Mouse (Mus musculus) embryonic facial prominence, embryonic 15.5 days (tissue): ENCODE measurements at regions not wholly inside any gene's neighbourhood (a gene's known extent, or its start where the extent isn't known, plus 50 kb on each side); places are given as distances from the start of the nearest gene placed in this dataset.

Experiments
- ATAC-seq: fragments of 200-750 bp; cut with Nextera tagmentation; 2 replicates; pipeline ENCODE4 v1.8.0; 2017; ENCODE audit warnings: low read depth, moderate TSS enrichment; ENCODE audit not compliant: insufficient number of reproducible peaks, low FRiP score, low TSS enrichment
- H3K27ac ChIP-seq: fragments of 300-500 bp; sonication (generic); replicated peaks from 2 replicates; pipeline ENCODE4 v1.5.1; 2015; ENCODE audit warnings: mild to moderate bottlenecking, inconsistent platforms
- H3K27me3 ChIP-seq: fragments of 300-500 bp; sonication (generic); 2 replicates; pipeline ENCODE4 v1.6.1; 2015; ENCODE audit warnings: inconsistent platforms
- H3K36me3 ChIP-seq: fragments of 300-500 bp; sonication (generic); 2 replicates; pipeline ENCODE4 v1.6.1; 2015; ENCODE audit warnings: mild to moderate bottlenecking, inconsistent platforms
- H3K4me1 ChIP-seq: fragments of 300-500 bp; sonication (generic); 2 replicates; pipeline ENCODE4 v1.6.1; 2015; ENCODE audit warnings: inconsistent platforms
- H3K4me2 ChIP-seq: fragments of 300-500 bp; sonication (generic); replicated peaks from 2 replicates; pipeline ENCODE4 v1.6.1; 2015; ENCODE audit warnings: mild to moderate bottlenecking, inconsistent platforms
- H3K4me3 ChIP-seq: fragments of 300-500 bp; sonication (generic); replicated peaks from 2 replicates; pipeline ENCODE4 v1.5.1; 2015; ENCODE audit warnings: mild to moderate bottlenecking, inconsistent platforms
- H3K9ac ChIP-seq: fragments of 300-500 bp; sonication (generic); 2 replicates; pipeline ENCODE4 v1.6.1; 2015; ENCODE audit warnings: inconsistent platforms
- H3K9me3 ChIP-seq: fragments of 300-500 bp; sonication (generic); replicated peaks from 2 replicates; pipeline ENCODE4 v1.6.1; 2016; ENCODE audit warnings: inconsistent platforms
- WGBS: fragments of 180-500 bp; shearing (Covaris S2); methylation state at CpG from one replicate; pipeline ENCODE4 v1.1.7; 2015; 5-methylcytosine and 5-hydroxymethylcytosine counted together

GRCm38 (mm10) chr19:14380898-14381297 lies 217.0 kb downstream of the Tle4 start:
- ATAC-seq = no peak
- Histone ChIP-seq H3K9me3 (no peaks in the 10 kb centered on the region), H3K36me3 (no peaks in the 10 kb centered on the region), H3K4me1 (no peaks in the 10 kb centered on the region), H3K27me3 (0 out of 2 replicates have a peak, but pooled peaks cover 2% of the 10 kb centered on the region), H3K27ac (no peak overlapping the region), H3K4me3 (no peak overlapping the region), H3K9ac (no peak overlapping the region), H3K4me2 (no peak overlapping the region)

GRCm38 (mm10) chr19:14387796-14388195 lies 210.1 kb downstream of the Tle4 start:
- H3K27ac ChIP-seq = no peak overlapping the region
- H3K4me1 ChIP-seq = no peaks in the 10 kb centered on the region
- no peaks in the 10 kb centered on the region for H3K9me3 ChIP-seq
- 66% methylated on average over 5 of the region's 5 CpGs for WGBS
- ATAC-seq = no peak
- no peaks in the 10 kb centered on the region for H3K36me3 ChIP-seq
- no peak overlapping the region for H3K9ac ChIP-seq
- H3K27me3 ChIP-seq = 0 out of 2 replicates have a peak, but pooled peaks cover 2% of the 10 kb centered on the region
- H3K4me2 ChIP-seq = no peak overlapping the region
- H3K4me3 ChIP-seq = no peak overlapping the region

- no peaks in the 10 kb centered on the region for H3K36me3 ChIP-seq
- no peaks in the 10 kb centered on the region for H3K27me3 ChIP-seq
- H3K9ac ChIP-seq = no peak overlapping the region
- no peaks in the 10 kb centered on the region for H3K4me1 ChIP-seq
- no peak overlapping the region for H3K4me2 ChIP-seq
- no peak for ATAC-seq
- no peak overlapping the region for H3K27ac ChIP-seq
- no peaks in the 10 kb centered on the region for H3K9me3 ChIP-seq
- H3K4me3 ChIP-seq = no peak overlapping the region
- WGBS = 41% methylated on average over 4 of the region's 4 CpGs
These were observed 209.3 kb downstream of the Tle4 start for GRCm38 (mm10) chr19:14388539-14388938.

GRCm38 (mm10) chr19:14389881-14390837 lies 207.7 kb downstream of the Tle4 start:
- no peak overlapping the region for H3K27ac ChIP-seq
- H3K4me1 ChIP-seq = no peaks in the 10 kb centered on the region
- H3K9ac ChIP-seq = no peak overlapping the region
- H3K4me2 ChIP-seq = no peak overlapping the region
- H3K9me3 ChIP-seq = no peaks in the 10 kb centered on the region
- ATAC-seq = peak; percentile 67; the same call in 1 of the 2 replicates
- H3K4me3 ChIP-seq = no peak overlapping the region
- H3K36me3 ChIP-seq = no peaks in the 10 kb centered on the region
- H3K27me3 ChIP-seq = no peaks in the 10 kb centered on the region
- 47% methylated on average over 6 of the region's 6 CpGs for whole genome bisulfite sequencing

GRCm38 (mm10) chr19:14390914-14391313 lies 206.9 kb downstream of the Tle4 start:
- Histone ChIP-seq H3K36me3 (no peaks in the 10 kb centered on the region), H3K4me3 (no peak overlapping the region), H3K9ac (no peak overlapping the region), H3K4me1 (no peaks in the 10 kb centered on the region), H3K27me3 (no peaks in the 10 kb centered on the region), H3K4me2 (no peak overlapping the region), H3K9me3 (no peaks in the 10 kb centered on the region), H3K27ac (no peak overlapping the region)
- WGBS = 43% methylated on average over 2 of the region's 2 CpGs
- ATAC-seq = no peak
